Mouse (Mus musculus) stomach, postnatal 0 days (tissue): ENCODE data around the gene Thrsp.

ENCODE experiments used
- CTCF ChIP-seq: IDR thresholded peaks from 2 replicates; pipeline ENCODE4 v1.5.1; 2016; ENCODE audit warnings: antibody characterized with exemption, low read depth, mild to moderate bottlenecking, moderate library complexity
- EP300 ChIP-seq: optimal IDR thresholded peaks from 2 replicates; pipeline ENCODE3; 2016; ENCODE audit warnings: antibody characterized with exemption

DNA sequence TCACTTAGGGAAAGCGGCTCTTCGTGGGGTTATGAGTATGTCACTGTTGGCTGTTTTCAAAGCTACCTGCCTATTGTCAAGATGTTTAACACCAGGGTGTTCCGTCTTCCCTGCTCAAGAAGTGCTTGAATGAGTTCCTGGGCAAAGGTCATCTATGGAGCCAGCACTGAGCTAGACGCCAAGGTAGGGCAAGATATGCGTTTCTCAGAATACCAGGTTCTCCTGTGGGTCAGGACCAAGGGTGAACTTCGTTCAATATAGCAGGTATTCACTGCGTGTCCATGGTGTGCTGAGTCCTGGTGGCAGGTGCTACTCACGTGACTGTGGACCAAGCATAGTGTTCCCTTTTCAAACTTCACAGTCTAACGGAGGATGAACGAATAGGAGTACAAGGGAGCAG is 37.3 kb upstream of the Thrsp start:
- no peak for TF ChIP-seq CTCF
- no peak for TF ChIP-seq EP300
